Mouse (Mus musculus): ENCODE measurements around the gene Rps6kb2.

The Rps6kb2 gene

GRCm38 (mm10) chr19:4155223-4156072 is 7.7 kb downstream of the Rps6kb2 start:
- in situ Hi-C loops (cut with MboI; ENCODE audit: low sequenced_read_pairs), result no loop called here

GRCm38 (mm10) chr19:4154437-4155222 is 8.5 kb downstream of the Rps6kb2 start:
- in situ Hi-C loops (cut with MboI; ENCODE audit: low sequenced_read_pairs), result no loop called here

- in situ Hi-C loops (cut with MboI; ENCODE audit: low sequenced_read_pairs), result no loop called here
Measured at GRCm38 (mm10) chr19:4153232-4153654, 9.9 kb downstream of the Rps6kb2 start, which contains the start of gene Ptprcap. TSS of gene Ptprcap (plus strand) at chr19:4153604.

- in situ Hi-C loops (cut with MboI; ENCODE audit: low sequenced_read_pairs), result no loop called here
Measured at GRCm38 (mm10) chr19:4152445-4153231, 10.5 kb downstream of the Rps6kb2 start.

GRCm38 (mm10) chr19:4151898-4152297 is 11.3 kb downstream of the Rps6kb2 start:
- in situ Hi-C loops (cut with MboI; ENCODE audit: low sequenced_read_pairs), result no loop called here

- in situ Hi-C loops (cut with MboI; ENCODE audit: low sequenced_read_pairs), result no loop called here
Measured at GRCm38 (mm10) chr19:4151488-4151860, 11.7 kb downstream of the Rps6kb2 start.

- in situ Hi-C loops (cut with MboI; ENCODE audit: low sequenced_read_pairs), result no loop called here
Measured at GRCm38 (mm10) chr19:4150567-4151487, 12.3 kb downstream of the Rps6kb2 start.

- in situ Hi-C loops (cut with MboI; ENCODE audit: low sequenced_read_pairs), result no loop called here
Measured at GRCm38 (mm10) chr19:4149764-4150461, 13.2 kb downstream of the Rps6kb2 start.

GRCm38 (mm10) chr19:4149283-4149682 is 13.9 kb downstream of the Rps6kb2 start:
- in situ Hi-C loops (cut with MboI; ENCODE audit: low sequenced_read_pairs), result no loop called here

GRCm38 (mm10) chr19:4148819-4149218 is 14.3 kb downstream of the Rps6kb2 start:
- in situ Hi-C loops (cut with MboI; ENCODE audit: low sequenced_read_pairs), result no loop called here

- in situ Hi-C loops (cut with MboI; ENCODE audit: low sequenced_read_pairs), result no loop called here
Measured at GRCm38 (mm10) chr19:4148491-4148806, 14.7 kb downstream of the Rps6kb2 start, which contains the start of gene Coro1b. TSS of gene Coro1b (plus strand) at chr19:4148619.

- in situ Hi-C loops (cut with MboI; ENCODE audit: low sequenced_read_pairs), result no loop called here
Measured at GRCm38 (mm10) chr19:4147782-4148490, 15.2 kb downstream of the Rps6kb2 start.

GRCm38 (mm10) chr19:4147022-4147405 is 16.1 kb downstream of the Rps6kb2 start:
- in situ Hi-C loops (cut with MboI; ENCODE audit: low sequenced_read_pairs), result no loop called here

GRCm38 (mm10) chr19:4146366-4147021 is 16.7 kb downstream of the Rps6kb2 start:
- in situ Hi-C loops (cut with MboI; ENCODE audit: low sequenced_read_pairs), result no loop called here

- in situ Hi-C loops (cut with MboI; ENCODE audit: low sequenced_read_pairs), result no loop called here
Measured at GRCm38 (mm10) chr19:4145936-4146335, 17.2 kb downstream of the Rps6kb2 start.

GRCm38 (mm10) chr19:4144550-4145498 is 18.3 kb downstream of the Rps6kb2 start:
- in situ Hi-C loops (cut with MboI; ENCODE audit: low sequenced_read_pairs), result no loop called here

- in situ Hi-C loops (cut with MboI; ENCODE audit: low sequenced_read_pairs), result no loop called here
Measured at GRCm38 (mm10) chr19:4143759-4144268, 19.3 kb downstream of the Rps6kb2 start, which contains the start of gene Cabp4. TSS of gene Cabp4 (minus strand) at chr19:4144033.

Measured in CH12F3 (cell line).